Mouse (Mus musculus) ES-Bruce4 (cell line): ENCODE measurements around the gene Nacc1.

Experiments used
- EP300 ChIP-seq: IDR thresholded peaks from 2 replicates; pipeline ENCODE4 v1.6.1; 2011; ENCODE audit warnings: low read depth, low read length; ENCODE audit not compliant: insufficient read depth
- POLR2A ChIP-seq: IDR thresholded peaks from one replicate; pipeline ENCODE4 v1.8.1; 2011; ENCODE audit warnings: low read length; ENCODE audit not compliant: insufficient read depth

DNA sequence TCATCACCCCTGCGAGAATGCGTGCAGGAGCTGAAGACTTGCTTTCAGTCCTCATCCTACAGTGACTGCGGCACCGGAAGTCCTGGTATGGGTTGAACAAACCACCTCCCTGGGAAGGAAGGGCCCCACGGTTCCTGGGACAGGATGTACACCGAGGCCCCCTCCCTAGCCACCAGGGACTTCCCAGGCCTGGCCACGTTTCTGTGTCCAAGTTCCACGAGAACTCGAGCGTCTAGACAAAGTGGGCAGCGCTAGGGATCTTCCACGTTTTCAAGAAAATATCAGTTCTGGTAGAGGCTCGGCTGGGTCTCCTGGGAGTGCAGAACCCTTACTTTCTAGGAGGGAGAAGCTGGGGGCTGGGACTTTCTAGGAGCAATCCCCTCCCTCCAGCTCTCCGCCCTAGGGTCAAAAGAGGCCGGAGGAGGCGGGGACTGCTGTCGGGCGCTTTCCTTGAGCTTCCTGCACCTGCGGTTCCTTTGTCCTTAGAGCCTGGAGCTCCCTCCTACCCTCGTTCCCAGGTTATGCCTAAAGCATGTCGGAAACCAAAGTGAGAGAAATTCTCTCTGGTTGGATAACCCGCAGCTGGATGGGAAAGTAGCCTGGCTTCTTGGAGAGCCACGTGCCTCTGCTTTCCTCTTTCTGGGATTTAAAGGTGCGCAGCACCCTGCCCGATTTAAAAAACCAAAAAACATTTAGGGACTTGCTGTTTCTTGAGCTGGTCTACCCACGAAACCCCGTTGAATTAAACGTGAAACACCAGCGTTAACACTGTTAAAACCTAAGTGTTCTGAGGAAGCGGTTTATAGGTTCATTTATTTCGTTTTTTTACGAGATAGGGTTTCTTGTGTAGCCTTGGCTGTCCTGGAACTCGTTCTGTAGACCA, 27.5 kb downstream of the Nacc1 start:
- TF ChIP-seq POLR2A, result peak; percentile 48
- TF ChIP-seq EP300, result no peak
